Mouse (Mus musculus): ENCODE measurements around the gene Rassf7. TPM values are rescaled to one million over a fixed set of nuclear protein-coding genes. Genes with fewer than 3 reads are reported as not detected.

Rassf7 gene
- 13.3 and 15.8 TPM in 2 replicates for total RNA-seq (2014; rRNA removed)
- 15.6 and 19.1 TPM in 2 replicates for polyA plus RNA-seq (2015; fragmentation: Nextera tagmentation; extraction: Ambion mirVana)

GRCm38 (mm10) chr7:141215101-141215879 lies at the start of gene Rassf7:
Rassf7 (plus strand) TSS chr7:141215860.
- Histone ChIP-seq H3K4me2 (ENCODE audit: low read depth) (peak within 1 kb of the TSS; percentile 96), H3K27ac (ENCODE audit: low read depth, low read length) (peak within 1 kb of the TSS; percentile 35; the same call in 1 of the 2 replicates), H3K4me1 (ENCODE audit: insufficient read depth) (no peaks in the 10 kb centered on the region), H3K27me3 (ENCODE audit: insufficient read depth, low read length) (no peaks in the 10 kb centered on the region), H3K9me3 (ENCODE audit: low read length) (no peaks in the 10 kb centered on the region), H3K36me3 (ENCODE audit: insufficient read depth) (no peaks in the 10 kb centered on the region; the same call in 1 of the 2 replicates), H3K9ac (peak within 1 kb of the TSS; percentile 43), H3K4me3 (ENCODE audit: low read depth, low read length) (peak within 1 kb of the TSS; percentile 54)
- WGBS: 2% methylated on average over 40 of the region's 41 CpGs
- no peak for TF ChIP-seq CTCF (IDR thresholded peaks at IDR 0.05; ENCODE audit: low read depth)
- DNase-seq (peak; percentile 90), ATAC-seq (peak; percentile 99)

- no peak for TF ChIP-seq CTCF (IDR thresholded peaks at IDR 0.05; ENCODE audit: low read depth)
- Histone ChIP-seq H3K27me3 (ENCODE audit: insufficient read depth, low read length) (no peaks in the 10 kb centered on the region), H3K9ac (peak overlapping the region; percentile 37; the same call in 1 of the 2 replicates), H3K4me3 (ENCODE audit: low read depth, low read length) (peak overlapping the region; percentile 31), H3K27ac (ENCODE audit: low read depth, low read length) (peak overlapping the region; percentile 4; the same call in 1 of the 2 replicates), H3K36me3 (ENCODE audit: insufficient read depth) (peaks cover 6% of the 10 kb centered on the region), H3K9me3 (ENCODE audit: low read length) (no peaks in the 10 kb centered on the region), H3K4me2 (ENCODE audit: low read depth) (peak overlapping the region; percentile 57), H3K4me1 (ENCODE audit: insufficient read depth) (peaks cover 8% of the 10 kb centered on the region; the same call in 1 of the 2 replicates)
- ATAC-seq (no peak), DNase-seq (peak; percentile 11)
- WGBS: 24% methylated on average over 7 of the region's 7 CpGs
Measured at GRCm38 (mm10) chr7:141167901-141168517, 47.7 kb upstream of the Rassf7 start.

GRCm38 (mm10) chr7:141168518-141168953 lies 47.1 kb upstream of the Rassf7 start:
- no peak for TF ChIP-seq CTCF (IDR thresholded peaks at IDR 0.05; ENCODE audit: low read depth)

GRCm38 (mm10) chr7:141169300-141169699 lies 46.4 kb upstream of the Rassf7 start:
- no peak overlapping the region for H3K4me3 ChIP-seq (ENCODE audit: low read depth, low read length)
- no peaks in the 10 kb centered on the region for H3K9me3 ChIP-seq (ENCODE audit: low read length)
- H3K4me2 ChIP-seq (ENCODE audit: low read depth): no peak overlapping the region
- no peak for ATAC-seq
- H3K9ac ChIP-seq: no peak overlapping the region
- H3K36me3 ChIP-seq (ENCODE audit: insufficient read depth): no peaks in the 10 kb centered on the region
- no peak overlapping the region for H3K27ac ChIP-seq (ENCODE audit: low read depth, low read length)
- WGBS: 34% methylated on average over 1 of the region's 1 CpGs
- no peak for TF ChIP-seq CTCF (IDR thresholded peaks at IDR 0.05; ENCODE audit: low read depth)
- H3K4me1 ChIP-seq (ENCODE audit: insufficient read depth): peaks cover 8% of the 10 kb centered on the region; the same call in 1 of the 2 replicates
- H3K27me3 ChIP-seq (ENCODE audit: insufficient read depth, low read length): no peaks in the 10 kb centered on the region
- no peak for DNase-seq

More at GRCm38 (mm10) chr7:141168518-141168953, 47.1 kb upstream of the Rassf7 start:
- Histone ChIP-seq H3K9ac (peak overlapping the region; percentile 37; the same call in 1 of the 2 replicates), H3K9me3 (ENCODE audit: low read length) (no peaks in the 10 kb centered on the region), H3K4me1 (ENCODE audit: insufficient read depth) (peaks cover 8% of the 10 kb centered on the region; the same call in 1 of the 2 replicates), H3K4me2 (ENCODE audit: low read depth) (peak overlapping the region; percentile 57), H3K4me3 (ENCODE audit: low read depth, low read length) (peak overlapping the region; percentile 31), H3K27me3 (ENCODE audit: insufficient read depth, low read length) (no peaks in the 10 kb centered on the region), H3K36me3 (ENCODE audit: insufficient read depth) (0 out of 2 replicates have a peak, but pooled peaks cover 3% of the 10 kb centered on the region), H3K27ac (ENCODE audit: low read depth, low read length) (peak overlapping the region; percentile 4; the same call in 1 of the 2 replicates)
- no peak for DNase-seq
- ATAC-seq: no peak
- 6% methylated on average over 22 of the region's 22 CpGs for WGBS

- DNase-seq: no peak
- no peaks in the 10 kb centered on the region for H3K36me3 ChIP-seq (ENCODE audit: insufficient read depth)
- H3K4me3 ChIP-seq (ENCODE audit: low read depth, low read length): no peak overlapping the region
- H3K9me3 ChIP-seq (ENCODE audit: low read length): no peaks in the 10 kb centered on the region
- no peak overlapping the region for H3K4me2 ChIP-seq (ENCODE audit: low read depth)
- peaks cover 8% of the 10 kb centered on the region; the same call in 1 of the 2 replicates for H3K4me1 ChIP-seq (ENCODE audit: insufficient read depth)
- H3K27me3 ChIP-seq (ENCODE audit: insufficient read depth, low read length): no peaks in the 10 kb centered on the region
- no peak overlapping the region for H3K9ac ChIP-seq
- no peak for TF ChIP-seq CTCF (IDR thresholded peaks at IDR 0.05; ENCODE audit: low read depth)
- no peak overlapping the region for H3K27ac ChIP-seq (ENCODE audit: low read depth, low read length)
- no peak for ATAC-seq
Measured at GRCm38 (mm10) chr7:141169866-141170265, 45.8 kb upstream of the Rassf7 start.

GRCm38 (mm10) chr7:141172116-141173006 lies 43.3 kb upstream of the Rassf7 start, which contains the start of gene Rnh1:
Rnh1 (minus strand) TSS chr7:141172857.
- Histone ChIP-seq H3K4me3 (ENCODE audit: low read depth, low read length) (peak within 1 kb of the TSS; percentile 58), H3K4me1 (ENCODE audit: insufficient read depth) (peaks cover 8% of the 10 kb centered on the region; the same call in 1 of the 2 replicates), H3K27me3 (ENCODE audit: insufficient read depth, low read length) (no peaks in the 10 kb centered on the region), H3K27ac (ENCODE audit: low read depth, low read length) (peak within 1 kb of the TSS; percentile 95), H3K36me3 (ENCODE audit: insufficient read depth) (no peaks in the 10 kb centered on the region), H3K4me2 (ENCODE audit: low read depth) (peak within 1 kb of the TSS; percentile 72), H3K9me3 (ENCODE audit: low read length) (no peaks in the 10 kb centered on the region), H3K9ac (peak within 1 kb of the TSS; percentile 73)
- DNase-seq (peak; percentile 98), ATAC-seq (peak; percentile 99)
- 0 out of 2 replicates have a peak, but pooled peaks have one; percentile 3 for TF ChIP-seq CTCF (IDR thresholded peaks at IDR 0.05; ENCODE audit: low read depth)
- WGBS: 2% methylated on average over 55 of the region's 55 CpGs

All from forebrain, postnatal 0 days (tissue).